Mouse (Mus musculus) forelimb bud, embryonic 11.5 days (tissue): ENCODE results near the gene Sugp1.
"Not testable (repeated sequence)": the region's sequence is repeated elsewhere in the genome, so short reads cannot be mapped to it uniquely, and the experiment has no call there.

Source experiments
- DNase-seq: peaks from one replicate; pipeline ENCODE4 v3.0.0-alpha.2; 2012; ENCODE audit warnings: low read depth, low spot score

Sugp1 gene

GRCm38 (mm10) chr8:70043996-70044395, 1.4 kb downstream of the Sugp1 start:
- DNase-seq, result no peak

GRCm38 (mm10) chr8:70049662-70050061, 7.0 kb downstream of the Sugp1 start:
- DNase-seq, result no peak

GRCm38 (mm10) chr8:70050434-70050833, 7.8 kb downstream of the Sugp1 start:
- not testable (repeated sequence) for DNase-seq

GRCm38 (mm10) chr8:70057721-70058120, 15.1 kb downstream of the Sugp1 start:
- no peak for DNase-seq

- DNase-seq, result no peak
Observed at GRCm38 (mm10) chr8:70071836-70072440, 29.3 kb downstream of the Sugp1 start.

GRCm38 (mm10) chr8:70072441-70073069, 29.9 kb downstream of the Sugp1 start, which contains the start of gene Tm6sf2:
Tm6sf2 (plus strand) TSS chr8:70072924.
- DNase-seq, result no peak

- no peak for DNase-seq
Observed at GRCm38 (mm10) chr8:70073120-70073519, 30.5 kb downstream of the Sugp1 start.

GRCm38 (mm10) chr8:70073682-70074081, 31.1 kb downstream of the Sugp1 start:
- DNase-seq, result no peak

GRCm38 (mm10) chr8:70081976-70082375, 39.4 kb downstream of the Sugp1 start:
- DNase-seq, result no peak

- DNase-seq, result no peak
Observed at GRCm38 (mm10) chr8:70083285-70083684, 40.7 kb downstream of the Sugp1 start, which contains the start of gene Hapln4. Hapln4 (plus strand) TSS chr8:70083457.

- DNase-seq, result no peak
Observed at GRCm38 (mm10) chr8:70084191-70085065, 41.8 kb downstream of the Sugp1 start.

- no peak for DNase-seq
Observed at GRCm38 (mm10) chr8:70086151-70086550, 43.5 kb downstream of the Sugp1 start.

GRCm38 (mm10) chr8:70087237-70087636, 44.6 kb downstream of the Sugp1 start:
- DNase-seq, result no peak

GRCm38 (mm10) chr8:70087836-70088650, 45.4 kb downstream of the Sugp1 start:
- peak; percentile 55 for DNase-seq

- DNase-seq, result no peak
Observed at GRCm38 (mm10) chr8:70089296-70089960, 46.8 kb downstream of the Sugp1 start.

GRCm38 (mm10) chr8:70092786-70093185, 50.2 kb downstream of the Sugp1 start:
- DNase-seq, result no peak

GRCm38 (mm10) chr8:70099276-70099675, 56.7 kb downstream of the Sugp1 start:
- no peak for DNase-seq

- DNase-seq, result no peak
Observed at GRCm38 (mm10) chr8:70100241-70100640, 57.6 kb downstream of the Sugp1 start.

- DNase-seq, result no peak
Observed at GRCm38 (mm10) chr8:70104506-70104905, 61.9 kb downstream of the Sugp1 start.

- no peak for DNase-seq
Observed at GRCm38 (mm10) chr8:70104922-70105321, 62.3 kb downstream of the Sugp1 start.

- DNase-seq, result no peak
Observed at GRCm38 (mm10) chr8:70110451-70110850, 67.8 kb downstream of the Sugp1 start.
